Mouse (Mus musculus) left cerebral cortex, postnatal 25 days (tissue): Measurements from ENCODE around the gene Cldn34c3. TPM values are rescaled to one million over a fixed set of nuclear protein-coding genes. Genes with fewer than 3 reads are reported as not detected.
"Not testable (repeated sequence)": the region's sequence is repeated elsewhere in the genome, so short reads cannot be mapped to it uniquely, and the experiment has no call there.

Experiments used
- DNase-seq, 2 experiments: peaks; one replicate each; pipeline ENCODE4 v3.0.0; 2022; ENCODE audit warnings: low spot score in 2 of 2, mixed read lengths in 1 of 2
- intact Hi-C: fragments of 180-260 bp; cut with DNase I; formaldehyde crosslinking; loops from one replicate; pipeline ENCODE4 v1.15.1; 2025
- total RNA-seq, 2 experiments: library from RNA; stranded (reverse); gene quantifications; 2 replicates each; pipeline ENCODE4 v1.2.3; 2021

Cldn34c3 gene
- total RNA-seq, result not detected

GRCm38 (mm10) chrX:123793365-123793764, at the start of gene Cldn34c3:
Gene Cldn34c3 (plus strand): TSS chrX:123793665.
- DNase-seq, intact Hi-C loops: not testable (repeated sequence)

Other genes with a start within 250 kb of the Cldn34c3 start
- under 1 TPM in 1 of 2 experiments, not detected in 1; 0.99 TPM for gene Cldn34c2, start 212.0 kb upstream of the Cldn34c3 start, total RNA-seq
- gene Gm17467, start 88.9 kb upstream of the Cldn34c3 start, total RNA-seq, result not detected